Mouse (Mus musculus) T-helper 2 cell (primary cell): ENCODE results near the gene Olfr19.
"Not testable (repeated sequence)": the region's sequence is repeated elsewhere in the genome, so short reads cannot be mapped to it uniquely, and the experiment has no call there.

Experiments
- in situ Hi-C: fragments of 300-600 bp; cut with MboI, MseI; formaldehyde crosslinking; loops from one replicate; pipeline ENCODE4 v1.15.1; 2025; ENCODE audit warnings: high pct_unique_total_duplicates

Olfr19 gene

DNA sequence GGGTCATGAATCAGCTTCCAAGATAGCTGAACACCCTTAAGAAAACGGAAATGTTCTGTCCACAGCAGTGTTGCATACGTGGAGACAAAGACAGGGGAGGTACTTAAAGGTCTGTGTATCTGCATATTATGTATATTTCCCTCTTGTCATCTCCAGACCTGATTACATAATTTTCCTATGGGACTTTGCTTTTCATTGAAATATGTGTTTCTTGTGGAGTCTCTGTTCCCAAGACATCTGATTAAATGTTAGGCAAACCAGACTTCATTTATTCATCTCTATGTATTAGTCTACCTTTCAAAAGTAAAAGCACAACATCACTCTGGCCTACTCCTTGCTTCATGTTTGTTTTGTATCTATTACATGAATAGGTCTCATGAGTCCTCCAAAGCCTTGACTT, at the start of gene Olfr19:
Gene Olfr19 (minus strand): TSS at position 101 of the 400 bp plus-strand sequence.
- in situ Hi-C loops = loop anchor here (10.0 kb wide), 1 partner anchor 62 kb away; no protein-coding TSS in a partner anchor

DNA sequence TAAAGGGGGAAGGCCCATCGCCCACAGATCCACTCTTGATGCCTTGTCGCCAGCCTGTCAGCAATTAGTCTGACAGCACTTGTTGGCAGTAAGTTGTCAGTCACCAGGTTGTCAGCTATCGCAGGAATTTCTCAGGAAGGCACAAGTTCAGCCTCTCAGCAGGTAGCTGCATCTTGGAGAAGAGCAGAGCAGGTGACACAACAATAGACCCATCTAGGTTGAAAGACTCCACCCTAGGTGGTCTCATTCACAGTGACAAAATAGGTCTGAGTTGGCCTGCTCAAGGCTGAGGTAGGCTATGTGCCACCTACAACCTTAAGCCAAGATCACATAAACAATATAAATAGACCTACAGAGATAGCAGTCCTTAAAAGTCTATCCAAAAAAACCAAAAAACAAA, 8.8 kb upstream of the Olfr19 start:
- in situ Hi-C loops = loop anchor here (10.0 kb wide), 1 partner anchor 240 kb away; no protein-coding TSS in a partner anchor

DNA sequence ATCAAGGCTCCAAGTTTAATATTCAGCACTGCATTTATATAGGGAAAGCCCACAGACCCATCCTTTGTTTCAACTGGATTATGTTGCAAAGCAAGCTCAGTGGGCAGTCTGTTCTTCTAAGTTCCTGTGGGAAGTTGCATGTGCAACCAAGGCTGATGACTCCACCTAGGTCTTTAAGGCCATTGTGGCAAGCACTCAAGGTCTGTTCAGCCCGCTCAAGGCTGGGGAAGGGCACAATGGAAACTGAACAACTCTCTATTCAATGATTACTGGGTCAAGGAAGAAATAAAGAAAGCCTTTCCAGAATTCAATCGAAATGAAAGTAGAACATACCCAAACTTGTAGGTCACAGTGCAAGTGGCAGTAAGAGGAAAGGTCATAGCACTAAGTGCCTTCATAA, 7.8 kb upstream of the Olfr19 start:
- in situ Hi-C loops = loop anchor here (10.0 kb wide), 1 partner anchor 241 kb away; no protein-coding TSS in a partner anchor

DNA sequence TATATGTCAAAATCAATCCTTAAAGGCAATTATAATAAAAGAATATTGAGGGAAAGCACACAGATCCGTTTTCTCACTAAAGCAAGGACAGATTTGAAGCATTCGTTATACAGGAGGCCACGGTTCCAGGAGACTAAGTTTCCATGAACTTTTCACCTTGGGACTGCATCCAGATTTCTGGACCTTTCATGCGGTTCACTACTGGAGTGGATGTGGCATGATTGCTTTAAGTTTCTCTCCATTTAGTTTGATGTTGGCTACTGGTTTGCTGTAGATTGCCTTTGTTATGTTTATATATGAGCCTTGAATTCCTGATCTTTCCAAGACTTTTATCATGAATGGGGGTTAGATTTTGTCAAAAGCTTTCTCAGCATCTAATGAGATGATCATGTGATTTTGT, 11.2 kb downstream of the Olfr19 start:
- in situ Hi-C loops = no loop called here

DNA sequence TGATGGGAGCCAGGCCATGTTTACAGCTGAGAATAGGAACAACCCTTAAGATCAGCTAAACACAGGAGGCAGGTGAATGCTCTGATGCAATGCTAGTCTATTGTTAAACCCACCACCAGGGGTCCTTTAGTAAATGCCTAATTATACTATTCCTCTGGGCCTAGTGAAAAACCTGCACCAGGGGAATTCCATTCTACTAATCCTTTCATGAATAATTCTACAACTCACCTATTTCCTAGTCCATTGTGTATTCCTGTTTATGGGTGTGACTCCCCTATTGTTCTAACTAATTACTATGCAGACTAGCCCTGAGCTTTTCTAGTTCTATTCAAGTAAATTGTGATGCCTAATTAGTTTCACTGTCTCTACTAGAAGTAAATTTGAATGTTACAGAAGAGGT, 11.7 kb downstream of the Olfr19 start:
- in situ Hi-C loops = not testable (repeated sequence)

DNA sequence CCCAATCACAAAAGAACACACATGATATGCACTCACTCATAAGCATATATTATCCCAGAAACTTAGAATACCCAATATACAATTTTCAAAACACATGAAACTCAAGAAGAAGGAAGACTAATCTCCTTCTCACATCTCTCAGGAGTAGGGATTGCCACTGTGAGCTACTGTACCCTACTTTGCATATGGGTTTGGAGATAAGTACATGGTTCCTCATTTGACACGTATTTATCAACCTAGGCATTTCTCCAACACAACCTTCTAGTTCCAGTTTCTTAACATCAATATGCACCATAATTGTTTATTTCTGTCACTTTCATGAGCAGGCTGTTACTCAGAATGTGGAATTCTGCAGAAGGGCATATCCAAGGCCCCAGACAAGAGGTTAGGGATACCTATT, 31.1 kb downstream of the Olfr19 start:
- in situ Hi-C loops = no loop called here

DNA sequence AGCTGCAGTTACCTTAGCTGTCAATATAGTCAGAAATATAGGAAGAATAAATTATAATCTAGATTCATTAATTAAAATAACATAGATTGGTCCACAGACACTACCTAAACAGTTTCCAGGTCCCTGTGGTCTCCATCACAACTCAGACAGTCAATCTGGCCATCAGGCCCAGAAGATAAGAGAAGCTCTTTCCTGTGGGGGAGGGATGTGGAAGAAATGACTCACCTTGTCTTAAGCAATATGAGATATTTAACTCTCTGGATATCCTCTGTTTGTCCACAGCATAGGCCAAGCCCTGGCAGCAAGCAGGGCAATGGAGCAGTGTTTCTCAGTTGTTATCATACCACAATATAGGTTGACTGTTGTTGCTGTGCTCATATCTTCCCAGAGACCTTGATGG, 42.5 kb downstream of the Olfr19 start:
- in situ Hi-C loops = loop anchor here (10.0 kb wide), 1 partner anchor 1569 kb away; no protein-coding TSS in a partner anchor
